Mouse (Mus musculus) cerebellum, adult 2 months (tissue): ENCODE measurements around the gene Cntn6. TPM values are rescaled to one million over a fixed set of nuclear protein-coding genes. Genes with fewer than 3 reads are reported as not detected.
A peak's percentile ranks its signal among the peaks of the same experiment; 100 is the strongest.

Source experiments
- DNase-seq, 2 experiments: peaks; one replicate each; pipeline ENCODE4 v3.0.0; 2021
- H3K27ac ChIP-seq: fragments of 200-500 bp; 2 replicates; pipeline ENCODE4 v1.5.1; 2012; ENCODE audit warnings: low read length, control low read depth, inconsistent platforms; ENCODE audit not compliant: insufficient read depth
- H3K27me3 ChIP-seq: fragments of 200-500 bp; 2 replicates; pipeline ENCODE4 v1.6.1; 2012; ENCODE audit warnings: inconsistent platforms, mild to moderate bottlenecking, low read length, moderate library complexity; ENCODE audit not compliant: control insufficient read depth, insufficient read depth
- H3K4me1 ChIP-seq: fragments of 200-500 bp; 2 replicates; pipeline ENCODE4 v1.6.1; 2011; ENCODE audit warnings: low read length; ENCODE audit not compliant: control insufficient read depth, insufficient read depth
- H3K4me3 ChIP-seq: fragments of 200-500 bp; replicated peaks from 2 replicates; pipeline ENCODE3; 2011; ENCODE audit warnings: mild to moderate bottlenecking, low read depth, low read length, control low read depth; ENCODE audit not compliant: insufficient read depth
- CTCF ChIP-seq: fragments of 200-500 bp; IDR thresholded peaks from 2 replicates; pipeline ENCODE4 v1.5.1; 2011; ENCODE audit warnings: low read depth, mild to moderate bottlenecking, control low read depth, low read length, moderate library complexity, borderline replicate concordance; ENCODE audit not compliant: insufficient read depth
- POLR2A ChIP-seq: fragments of 200-500 bp; IDR thresholded peaks from 2 replicates; pipeline ENCODE4 v1.6.1; 2011; ENCODE audit warnings: low read length, control low read depth, borderline replicate concordance; ENCODE audit not compliant: insufficient read depth
- WGBS: fragments of 180-500 bp; shearing (Covaris S2); methylation state at CpG from one replicate; pipeline ENCODE4 v1.1.7; 2018; 5-methylcytosine and 5-hydroxymethylcytosine counted together
- polyA plus RNA-seq: library from polyadenylated mRNA; depleted of rRNA; stranded (reverse); fragments of >200 nt; gene quantifications from 2 replicates; pipeline ENCODE4 v1.2.3, GENCODE M21; 2012; rRNA removed

Gene Cntn6
- polyA plus RNA-seq, result 34.7 and 37.1 TPM in 2 replicates

DNA sequence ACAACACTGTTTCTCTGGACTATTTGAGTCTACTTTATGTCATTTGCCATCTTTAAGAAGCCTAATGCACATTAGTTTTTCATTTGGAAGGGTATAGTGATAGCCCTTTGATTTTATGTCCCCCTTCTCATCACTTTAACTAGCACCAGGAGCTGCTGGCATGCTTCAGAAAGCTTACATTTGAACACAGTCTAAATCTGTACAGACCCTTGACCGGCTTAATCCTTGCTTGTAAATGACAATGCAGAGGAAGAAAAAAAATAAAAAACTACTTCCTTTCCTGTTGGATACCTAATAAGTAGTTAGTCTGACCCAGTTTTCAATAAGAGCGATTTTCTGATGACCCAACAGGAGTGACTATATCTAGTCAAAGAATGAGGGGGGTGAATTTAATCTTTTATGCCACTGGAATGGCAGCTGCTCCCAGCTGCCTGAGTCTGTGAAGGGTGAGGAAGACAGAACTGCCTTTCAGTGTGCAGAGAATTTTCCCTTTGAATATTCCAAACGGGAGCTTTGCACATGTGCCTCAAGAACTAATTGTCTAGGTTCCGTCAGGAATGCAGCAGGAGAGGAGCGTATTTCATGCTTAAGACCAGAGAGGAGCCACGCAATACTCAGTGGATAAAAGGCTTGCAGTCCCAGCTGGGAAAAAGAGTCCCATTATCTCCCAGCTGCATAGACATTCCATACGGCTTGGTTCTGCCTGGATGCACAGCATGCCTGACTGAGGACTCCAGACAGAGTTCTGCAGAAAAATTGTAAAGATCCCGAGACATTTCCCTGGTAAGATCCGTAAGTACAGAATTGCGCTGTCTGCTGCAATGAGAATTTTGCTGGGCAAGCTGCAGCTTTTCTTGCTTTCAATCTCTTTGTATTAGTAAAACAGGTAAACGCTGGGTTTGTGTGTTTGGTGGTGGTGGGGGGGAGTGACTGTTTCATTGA is at the start of gene Cntn6:
Cntn6 (plus strand) TSS at position 301 of the 942 bp plus-strand sequence.
- H3K4me3 ChIP-seq, result peak within 1 kb of the TSS; percentile 95
- peak within 1 kb of the TSS; percentile 97 for H3K27ac ChIP-seq
- DNase-seq, result peak; percentile 72 to 76
- no peak for TF ChIP-seq CTCF
- peak; percentile 38; the same call in 1 of the 2 replicates for TF ChIP-seq POLR2A
- 5% methylated on average over 11 of the region's 11 CpGs for WGBS
- no peaks in the 10 kb centered on the region for H3K4me1 ChIP-seq
- no peaks in the 10 kb centered on the region for H3K27me3 ChIP-seq

DNA sequence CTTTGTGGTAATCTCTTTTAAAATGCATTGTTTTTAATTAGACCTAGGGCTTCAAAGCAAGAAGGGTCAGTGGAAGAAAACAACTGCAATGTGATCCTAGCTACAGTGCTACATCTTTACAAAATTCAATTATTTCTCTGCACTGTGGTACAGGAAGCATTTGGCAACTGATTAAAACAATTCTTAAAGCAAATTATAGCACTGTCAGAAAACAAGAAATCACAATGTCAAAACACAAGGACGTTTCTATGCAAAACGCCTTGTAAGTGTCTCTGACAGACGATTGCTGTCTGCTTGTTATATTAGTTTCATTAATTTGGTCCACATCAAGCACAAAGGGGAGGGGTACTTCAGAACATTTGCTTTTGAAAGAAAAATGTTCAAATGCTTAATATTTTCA is 48.9 kb upstream of the Cntn6 start:
- Histone ChIP-seq H3K27ac (no peak overlapping the region), H3K27me3 (no peaks in the 10 kb centered on the region), H3K4me3 (no peak overlapping the region), H3K4me1 (no peaks in the 10 kb centered on the region)
- TF ChIP-seq POLR2A, result no peak
- TF ChIP-seq CTCF, result no peak
- 87% methylated on average over 3 of the region's 3 CpGs for WGBS
- DNase-seq, result no peak

DNA sequence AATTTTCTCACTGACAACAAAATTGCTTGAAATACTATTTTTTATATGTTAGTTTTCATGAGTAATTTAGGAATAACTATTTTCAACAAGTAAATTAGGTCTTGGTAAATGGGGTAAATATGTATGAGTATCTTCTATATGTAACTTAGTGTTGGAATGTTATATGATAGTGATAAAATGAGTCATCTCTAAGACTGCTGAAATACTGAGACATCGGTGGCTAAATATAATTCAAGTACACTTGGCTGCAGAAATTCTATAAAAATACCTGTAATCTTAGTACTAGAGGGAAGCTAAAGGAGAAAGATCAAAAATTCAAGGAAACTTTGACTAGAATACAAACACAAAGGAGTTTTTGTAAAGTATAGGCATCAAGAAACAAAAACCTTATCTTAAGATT is 21.9 kb upstream of the Cntn6 start:
- H3K4me3 ChIP-seq, result no peak overlapping the region
- TF ChIP-seq CTCF, result no peak
- TF ChIP-seq POLR2A, result no peak
- 95% methylated on average over 1 of the region's 1 CpGs for WGBS

DNA sequence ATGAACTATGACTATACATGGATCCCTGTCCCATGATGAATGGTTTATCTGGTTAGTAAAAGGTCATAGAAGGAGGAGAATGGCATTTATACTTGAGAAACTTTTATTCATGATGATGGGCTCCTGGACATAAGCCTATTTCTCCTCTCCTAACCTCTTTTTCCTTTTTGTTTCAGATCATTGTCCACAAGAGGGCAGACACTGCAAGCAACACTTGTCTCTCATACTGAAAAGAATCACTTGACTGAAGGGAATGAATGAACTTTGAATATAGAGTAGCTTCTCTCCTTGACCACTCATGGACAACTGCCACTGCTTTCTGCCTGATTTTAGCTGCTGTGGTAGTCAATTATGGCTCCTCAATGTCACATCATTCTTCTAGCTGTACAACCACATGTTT is 13.3 kb upstream of the Cntn6 start:
- no peak overlapping the region for H3K27ac ChIP-seq
- no peak overlapping the region for H3K4me3 ChIP-seq
- DNase-seq, result peak in 1 of 2 experiments; percentile 52
- peak; percentile 36; the same call in 1 of the 2 replicates for TF ChIP-seq CTCF
- no peak for TF ChIP-seq POLR2A
- H3K27me3 ChIP-seq, result no peaks in the 10 kb centered on the region
- H3K4me1 ChIP-seq, result no peaks in the 10 kb centered on the region

More for the DNA sequence above, 21.9 kb upstream of the Cntn6 start:
- Histone ChIP-seq H3K4me1 (no peaks in the 10 kb centered on the region), H3K27me3 (no peaks in the 10 kb centered on the region; the same call in 1 of the 2 replicates), H3K27ac (no peak overlapping the region)
- DNase-seq, result no peak

DNA sequence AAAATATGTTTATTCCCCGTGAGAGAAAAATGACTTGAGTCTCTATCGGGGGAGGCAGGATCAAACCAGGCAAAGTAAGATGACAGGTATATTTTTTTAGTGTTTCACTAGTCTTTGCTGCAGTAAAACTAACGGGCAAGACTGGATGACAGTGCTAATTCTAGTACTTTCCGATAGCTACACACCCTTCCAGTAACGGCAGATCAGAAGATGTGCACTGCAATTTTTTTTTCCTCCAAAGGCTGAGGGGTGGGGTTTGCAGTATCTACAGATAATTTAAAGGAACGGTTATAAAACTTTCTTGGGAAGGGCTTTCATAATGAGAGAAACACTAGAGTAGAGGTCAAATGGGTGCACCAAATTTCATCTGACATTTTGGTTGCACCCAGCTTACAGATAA is 869 bp downstream of the Cntn6 start:
- 3% methylated on average over 6 of the region's 6 CpGs for WGBS
- Histone ChIP-seq H3K4me3 (peak overlapping the region; percentile 95), H3K4me1 (no peaks in the 10 kb centered on the region), H3K27ac (peak overlapping the region; percentile 97; the same call in 1 of the 2 replicates), H3K27me3 (no peaks in the 10 kb centered on the region)
- TF ChIP-seq CTCF (no peak), POLR2A (no peak)
- DNase-seq, result peak in 1 of 2 experiments; percentile 52

DNA sequence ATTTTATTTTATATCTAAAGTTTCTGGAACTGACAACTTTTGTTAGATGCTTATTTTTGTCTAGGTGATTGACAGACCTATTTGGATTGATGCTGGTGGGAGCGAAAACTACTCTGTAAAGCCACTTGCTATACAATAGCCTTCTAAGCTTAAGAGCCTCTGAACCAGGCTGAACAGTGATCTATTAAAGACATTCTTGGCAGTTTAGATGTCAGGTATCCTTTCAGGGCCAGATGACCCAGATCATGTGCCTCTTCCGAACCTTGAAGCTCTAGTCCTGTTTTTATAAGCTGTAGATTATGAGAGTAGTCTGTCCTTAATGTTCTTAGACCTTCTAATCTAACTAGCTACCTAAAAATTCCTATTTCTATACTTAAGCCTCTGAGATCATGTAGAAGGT is 3.2 kb downstream of the Cntn6 start:
- DNase-seq, result peak in 1 of 2 experiments; percentile 52
- 25% methylated on average over 2 of the region's 2 CpGs for WGBS
- H3K4me3 ChIP-seq, result peak overlapping the region; percentile 55

DNA sequence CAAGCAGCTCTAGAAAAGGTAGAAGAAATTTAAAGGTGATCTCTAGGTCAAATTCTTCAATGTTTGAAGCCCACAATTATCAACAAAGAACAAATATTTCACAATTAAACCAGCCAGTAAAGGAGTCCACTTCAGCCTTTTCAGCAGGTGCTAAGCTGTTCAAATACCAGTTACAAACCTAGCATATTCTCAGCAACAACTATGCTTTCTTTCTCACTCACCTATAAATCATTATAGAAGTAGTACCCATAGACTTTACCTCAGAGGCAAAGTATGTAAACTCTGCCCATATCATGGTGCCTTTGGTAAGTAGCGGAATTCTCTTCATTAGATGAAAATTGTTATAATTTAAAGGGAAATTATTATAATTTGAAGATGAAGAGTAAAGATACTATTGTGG is 71.4 kb downstream of the Cntn6 start:
- no peak for DNase-seq
- 98% methylated on average over 1 of the region's 1 CpGs for WGBS
- Histone ChIP-seq H3K27ac (no peak overlapping the region), H3K4me3 (no peak overlapping the region), H3K4me1 (no peaks in the 10 kb centered on the region), H3K27me3 (no peaks in the 10 kb centered on the region)
- no peak for TF ChIP-seq CTCF
- no peak for TF ChIP-seq POLR2A

More for the DNA sequence above, 3.2 kb downstream of the Cntn6 start:
- Histone ChIP-seq H3K27ac (no peak overlapping the region; the same call in 1 of the 2 replicates), H3K27me3 (no peaks in the 10 kb centered on the region), H3K4me1 (no peaks in the 10 kb centered on the region)
- TF ChIP-seq POLR2A (no peak), CTCF (no peak)

DNA sequence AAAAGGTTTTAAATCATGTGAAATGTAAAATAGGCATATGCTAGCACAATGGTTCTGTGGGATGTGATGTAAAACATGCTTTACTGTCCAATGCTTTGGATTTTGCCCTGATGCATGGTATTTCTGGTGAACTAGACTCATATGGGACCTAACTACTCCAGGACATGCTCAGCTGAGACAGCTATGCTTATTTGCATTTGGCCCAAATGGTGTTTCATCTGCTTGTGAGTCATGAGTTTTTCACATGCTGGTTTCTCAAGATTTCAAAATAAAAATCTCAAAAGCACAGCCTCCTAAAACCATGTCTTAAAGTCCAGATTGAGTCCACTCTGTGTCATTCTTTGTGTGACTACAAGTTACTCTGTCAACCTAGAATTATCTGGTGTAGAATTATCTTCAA is 77.0 kb downstream of the Cntn6 start:
- no peak for DNase-seq
- H3K27me3 ChIP-seq, result no peaks in the 10 kb centered on the region
- H3K4me1 ChIP-seq, result no peaks in the 10 kb centered on the region
- no peak overlapping the region for H3K4me3 ChIP-seq
- no peak for TF ChIP-seq POLR2A
- no peak for TF ChIP-seq CTCF
- H3K27ac ChIP-seq, result no peak overlapping the region
